Mouse (Mus musculus) midbrain, embryonic 13.5 days (tissue): ENCODE data around the gene Smpd3. TPM values are rescaled to one million over a fixed set of nuclear protein-coding genes. Genes with fewer than 3 reads are reported as not detected.

ENCODE experiments used
- ATAC-seq: fragments of 200-750 bp; cut with Nextera tagmentation; 2 replicates; pipeline ENCODE4 v1.8.0; 2017; ENCODE audit warnings: mild to moderate bottlenecking, moderate TSS enrichment, moderate library complexity
- H3K27ac ChIP-seq: fragments of 300-500 bp; sonication (generic); 2 replicates; pipeline ENCODE4 v1.5.1; 2015; ENCODE audit warnings: inconsistent platforms, mild to moderate bottlenecking, moderate library complexity
- H3K27me3 ChIP-seq: fragments of 300-500 bp; sonication (generic); 2 replicates; pipeline ENCODE4 v1.6.1; 2015; ENCODE audit warnings: mild to moderate bottlenecking, inconsistent platforms
- H3K36me3 ChIP-seq: fragments of 300-500 bp; sonication (generic); 2 replicates; pipeline ENCODE4 v1.6.1; 2015; ENCODE audit warnings: mild to moderate bottlenecking, inconsistent platforms
- H3K4me1 ChIP-seq: fragments of 300-500 bp; sonication (generic); replicated peaks from 2 replicates; pipeline ENCODE4 v1.6.1; 2015; ENCODE audit warnings: inconsistent platforms
- H3K4me2 ChIP-seq: fragments of 300-500 bp; sonication (generic); replicated peaks from 2 replicates; pipeline ENCODE4 v1.6.1; 2015; ENCODE audit warnings: moderate library complexity, mild to moderate bottlenecking, inconsistent platforms
- H3K4me3 ChIP-seq: fragments of 300-500 bp; sonication (generic); replicated peaks from 2 replicates; pipeline ENCODE4 v1.5.1; 2015; ENCODE audit warnings: mild to moderate bottlenecking, inconsistent platforms
- H3K9ac ChIP-seq: fragments of 300-500 bp; sonication (generic); replicated peaks from 2 replicates; pipeline ENCODE4 v1.6.1; 2015; ENCODE audit warnings: mild to moderate bottlenecking, inconsistent platforms
- H3K9me3 ChIP-seq: fragments of 300-500 bp; sonication (generic); 2 replicates; pipeline ENCODE4 v1.6.1; 2016; ENCODE audit warnings: mild to moderate bottlenecking, inconsistent platforms
- WGBS: fragments of 180-500 bp; shearing (Covaris S2); methylation state at CpG from one replicate; pipeline ENCODE4 v1.1.7; 2015; 5-methylcytosine and 5-hydroxymethylcytosine counted together
- polyA plus RNA-seq: library from polyadenylated mRNA; unstranded; fragments of >200 nt; fragmentation: Nextera tagmentation; extraction: Ambion mirVana; gene quantifications from 2 replicates; pipeline ENCODE4 v1.2.1, GENCODE M21; 2015

Gene Smpd3
- polyA plus RNA-seq, 1 experiment from 2014 or later: 45.3 TPM

DNA sequence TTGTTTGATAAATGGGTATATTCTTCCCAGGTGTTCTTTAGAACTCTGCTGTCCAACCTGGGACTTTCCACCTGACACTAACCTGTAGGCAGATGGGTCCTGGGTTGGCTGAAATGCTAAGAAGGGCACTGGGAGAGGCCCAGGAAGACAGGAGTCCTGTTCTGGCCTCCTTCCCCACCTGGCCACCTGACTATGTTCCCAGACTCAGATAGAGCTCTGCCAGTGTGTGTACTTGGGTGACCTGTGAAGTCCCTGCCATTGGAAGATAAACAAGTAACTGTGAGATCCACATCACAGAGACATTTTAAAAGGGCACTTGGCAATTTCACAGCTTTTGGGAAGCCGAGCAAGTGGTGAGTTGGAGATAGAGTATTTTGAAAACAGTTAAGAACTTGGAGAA lies 31.7 kb downstream of the Smpd3 start:
- H3K9ac ChIP-seq: no peak overlapping the region
- no peak overlapping the region for H3K4me2 ChIP-seq
- no peaks in the 10 kb centered on the region for H3K27me3 ChIP-seq
- 0 out of 2 replicates have a peak, but pooled peaks cover 6% of the 10 kb centered on the region for H3K36me3 ChIP-seq
- ATAC-seq: no peak
- H3K4me3 ChIP-seq: no peak overlapping the region
- H3K4me1 ChIP-seq: peaks cover 18% of the 10 kb centered on the region
- no peaks in the 10 kb centered on the region for H3K9me3 ChIP-seq
- 96% methylated on average over 1 of the region's 1 CpGs for WGBS
- no peak overlapping the region for H3K27ac ChIP-seq

DNA sequence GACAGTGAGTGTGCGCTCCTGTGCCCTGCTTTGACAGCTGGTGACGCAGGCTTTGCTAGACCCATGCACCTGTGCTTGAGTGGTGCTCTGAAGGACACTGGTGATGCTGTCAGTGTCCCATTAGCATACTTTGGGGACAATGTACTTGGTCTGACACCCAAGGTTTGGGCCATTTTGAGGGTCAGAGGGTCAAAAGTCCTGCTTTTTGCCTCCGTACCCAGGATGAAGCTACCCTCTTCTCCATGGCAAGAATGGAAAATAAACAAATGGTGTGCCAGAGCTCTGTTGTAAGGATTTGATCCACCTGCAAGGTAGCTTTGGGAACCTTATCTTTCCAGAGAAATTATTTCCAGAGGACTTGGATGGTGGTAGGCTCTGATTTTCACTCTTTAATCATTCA lies 32.5 kb downstream of the Smpd3 start:
- ATAC-seq: no peak
- Histone ChIP-seq H3K27me3 (no peaks in the 10 kb centered on the region), H3K9me3 (no peaks in the 10 kb centered on the region), H3K4me2 (no peak overlapping the region), H3K27ac (no peak overlapping the region), H3K36me3 (0 out of 2 replicates have a peak, but pooled peaks cover 6% of the 10 kb centered on the region), H3K4me1 (peaks cover 26% of the 10 kb centered on the region), H3K9ac (no peak overlapping the region), H3K4me3 (no peak overlapping the region)
- 95% methylated on average over 3 of the region's 3 CpGs for WGBS

DNA sequence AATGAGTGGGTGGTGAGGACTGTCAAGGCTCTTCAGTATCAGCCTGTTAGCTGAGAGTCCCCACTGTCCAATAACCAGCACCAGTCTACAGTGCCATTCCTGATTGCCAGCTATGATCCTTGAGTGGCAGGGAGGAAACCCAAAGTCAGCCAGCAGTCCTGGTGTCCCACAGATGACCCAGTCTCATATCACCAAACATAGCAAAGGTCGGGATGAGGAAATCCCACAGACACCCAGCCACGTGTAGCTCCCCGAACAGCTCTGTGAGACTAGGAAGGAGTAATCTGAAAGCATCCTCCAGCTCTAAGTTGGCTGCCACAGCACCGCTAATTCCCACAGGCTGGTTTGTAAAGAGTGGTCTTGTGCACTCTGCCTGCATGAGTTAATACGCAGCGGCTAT lies 33.5 kb downstream of the Smpd3 start:
- Histone ChIP-seq H3K9me3 (no peaks in the 10 kb centered on the region), H3K27ac (no peak overlapping the region), H3K9ac (no peak overlapping the region), H3K36me3 (0 out of 2 replicates have a peak, but pooled peaks cover 6% of the 10 kb centered on the region), H3K4me2 (no peak overlapping the region), H3K4me1 (peaks cover 28% of the 10 kb centered on the region), H3K4me3 (no peak overlapping the region), H3K27me3 (no peaks in the 10 kb centered on the region)
- no peak for ATAC-seq
- 88% methylated on average over 6 of the region's 6 CpGs for WGBS

DNA sequence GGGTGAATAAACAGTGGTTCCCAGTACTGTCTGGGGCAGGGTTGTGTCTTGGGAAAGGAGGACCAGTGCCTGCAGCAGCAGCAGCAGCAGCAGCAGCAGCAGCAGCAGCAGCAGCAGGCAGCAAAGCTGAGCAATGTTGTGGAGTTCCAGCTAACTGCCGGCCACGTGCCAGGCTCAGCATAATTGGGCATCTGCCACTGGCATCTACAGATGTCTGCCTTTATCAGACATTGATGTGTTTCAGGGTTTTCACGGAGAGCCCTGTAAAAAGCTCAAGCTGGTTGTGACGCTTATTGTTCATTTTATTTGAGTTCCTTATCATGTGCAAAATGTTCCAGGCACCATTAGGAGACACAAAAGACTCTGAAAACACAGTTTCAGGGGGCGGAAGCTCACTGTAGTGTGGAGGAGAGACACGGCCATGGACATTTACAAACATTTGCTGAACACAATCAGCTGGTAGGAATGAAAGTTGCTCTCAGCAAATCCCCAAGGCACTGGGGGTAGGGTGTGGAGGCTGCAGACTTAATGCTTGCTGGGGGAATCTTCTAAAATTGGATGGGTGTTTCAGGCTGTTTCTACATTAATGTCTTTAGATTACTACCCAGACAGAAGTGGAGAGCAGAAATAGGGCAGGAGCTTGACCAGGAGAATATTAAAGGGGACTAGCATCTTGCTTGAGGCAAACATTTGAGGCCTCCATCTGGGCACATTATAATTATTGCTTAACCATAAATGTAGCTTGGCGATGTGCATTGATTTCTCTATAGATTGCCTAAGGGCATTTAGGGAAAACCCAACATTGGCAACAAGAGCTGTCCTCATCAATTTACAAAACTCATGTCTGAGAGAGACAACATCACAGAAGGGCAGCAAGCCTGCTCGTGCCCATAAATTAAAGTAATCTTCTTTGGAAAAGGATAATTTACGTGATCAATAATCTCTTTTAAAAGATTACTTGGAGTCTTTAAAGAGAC lies 36.8 kb downstream of the Smpd3 start:
- peaks cover 22% of the 10 kb centered on the region for H3K4me1 ChIP-seq
- peak; percentile 58; the same call in 1 of the 2 replicates for ATAC-seq
- H3K36me3 ChIP-seq: no peaks in the 10 kb centered on the region
- H3K4me3 ChIP-seq: no peak overlapping the region
- no peaks in the 10 kb centered on the region for H3K27me3 ChIP-seq
- WGBS: 45% methylated on average over 9 of the region's 9 CpGs
- no peak overlapping the region for H3K9ac ChIP-seq
- 0 out of 2 replicates have a peak overlapping the region, but pooled peaks have one; percentile 11 for H3K4me2 ChIP-seq
- H3K27ac ChIP-seq: peak overlapping the region; percentile 41
- no peaks in the 10 kb centered on the region for H3K9me3 ChIP-seq

DNA sequence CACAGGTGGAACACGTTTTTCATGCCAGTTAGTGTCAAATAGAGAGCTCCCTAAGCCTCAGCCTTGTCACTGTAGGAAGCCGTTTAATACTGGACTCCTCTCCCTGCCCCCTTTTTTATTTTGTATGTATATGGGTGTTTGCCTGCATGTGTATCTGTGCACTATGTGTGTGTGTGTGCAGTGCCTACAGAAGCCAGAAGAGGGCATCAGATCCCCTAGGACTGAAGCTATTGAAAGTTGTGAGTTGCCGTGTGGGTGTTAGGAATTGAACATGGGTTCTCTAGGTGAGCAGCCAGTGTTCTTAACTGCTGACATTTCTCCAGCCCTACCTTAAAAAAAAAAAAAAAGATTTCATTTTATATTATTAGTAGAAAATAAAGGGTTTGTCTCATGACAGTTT lies 38.1 kb downstream of the Smpd3 start:
- 90% methylated on average over 3 of the region's 3 CpGs for WGBS
- no peak overlapping the region for H3K27ac ChIP-seq
- H3K4me1 ChIP-seq: peaks cover 22% of the 10 kb centered on the region
- no peaks in the 10 kb centered on the region for H3K9me3 ChIP-seq
- H3K4me2 ChIP-seq: no peak overlapping the region
- H3K9ac ChIP-seq: no peak overlapping the region
- no peaks in the 10 kb centered on the region for H3K36me3 ChIP-seq
- H3K27me3 ChIP-seq: no peaks in the 10 kb centered on the region
- no peak for ATAC-seq
- no peak overlapping the region for H3K4me3 ChIP-seq

DNA sequence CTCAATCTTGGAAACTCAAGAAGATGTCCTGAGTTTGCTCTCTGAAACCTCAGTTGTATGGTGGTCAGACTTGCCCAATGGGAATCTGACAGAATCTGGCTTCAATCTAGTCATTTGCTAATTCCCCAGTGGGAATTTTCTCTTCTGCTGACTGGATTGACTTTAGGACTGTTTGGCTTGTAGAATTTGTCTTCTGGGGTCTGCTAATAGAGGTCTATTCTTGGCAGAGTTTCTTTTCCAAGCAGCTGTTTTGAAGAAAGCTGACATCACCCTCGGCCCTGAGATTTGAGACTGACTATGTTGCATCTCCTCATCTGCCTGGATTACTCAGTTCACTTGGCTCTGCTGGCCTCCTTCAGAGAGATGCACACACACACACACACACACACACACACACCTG lies 38.9 kb downstream of the Smpd3 start:
- Histone ChIP-seq H3K27me3 (no peaks in the 10 kb centered on the region), H3K9me3 (no peaks in the 10 kb centered on the region), H3K4me1 (peaks cover 22% of the 10 kb centered on the region), H3K4me3 (no peak overlapping the region), H3K9ac (no peak overlapping the region), H3K27ac (no peak overlapping the region), H3K36me3 (no peaks in the 10 kb centered on the region), H3K4me2 (no peak overlapping the region)
- ATAC-seq: no peak
- 69% methylated on average over 1 of the region's 1 CpGs for WGBS

DNA sequence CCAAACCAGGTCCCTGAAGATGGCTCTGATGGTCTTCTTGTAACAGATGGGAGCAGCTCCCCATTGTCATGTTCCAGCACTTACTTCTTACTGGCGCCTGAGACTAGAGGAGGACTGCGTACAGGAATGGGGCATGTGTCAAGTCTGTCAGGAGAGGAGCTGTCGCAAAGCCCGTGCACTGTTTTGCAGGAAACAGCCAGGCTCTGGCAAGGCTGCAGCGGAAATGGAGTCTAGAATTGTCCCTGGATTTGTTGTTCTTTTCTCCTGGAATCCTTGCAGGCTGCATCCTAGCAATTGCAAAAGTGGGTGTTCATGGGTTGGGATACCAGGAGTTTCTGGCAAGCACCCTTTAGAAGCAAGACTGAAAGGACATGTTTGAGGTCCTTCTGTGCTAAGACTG lies 39.5 kb downstream of the Smpd3 start:
- Histone ChIP-seq H3K9ac (no peak overlapping the region), H3K36me3 (no peaks in the 10 kb centered on the region), H3K4me2 (no peak overlapping the region), H3K4me1 (peaks cover 22% of the 10 kb centered on the region), H3K4me3 (no peak overlapping the region), H3K27ac (no peak overlapping the region), H3K9me3 (no peaks in the 10 kb centered on the region), H3K27me3 (no peaks in the 10 kb centered on the region)
- no peak for ATAC-seq
- WGBS: 81% methylated on average over 5 of the region's 5 CpGs

DNA sequence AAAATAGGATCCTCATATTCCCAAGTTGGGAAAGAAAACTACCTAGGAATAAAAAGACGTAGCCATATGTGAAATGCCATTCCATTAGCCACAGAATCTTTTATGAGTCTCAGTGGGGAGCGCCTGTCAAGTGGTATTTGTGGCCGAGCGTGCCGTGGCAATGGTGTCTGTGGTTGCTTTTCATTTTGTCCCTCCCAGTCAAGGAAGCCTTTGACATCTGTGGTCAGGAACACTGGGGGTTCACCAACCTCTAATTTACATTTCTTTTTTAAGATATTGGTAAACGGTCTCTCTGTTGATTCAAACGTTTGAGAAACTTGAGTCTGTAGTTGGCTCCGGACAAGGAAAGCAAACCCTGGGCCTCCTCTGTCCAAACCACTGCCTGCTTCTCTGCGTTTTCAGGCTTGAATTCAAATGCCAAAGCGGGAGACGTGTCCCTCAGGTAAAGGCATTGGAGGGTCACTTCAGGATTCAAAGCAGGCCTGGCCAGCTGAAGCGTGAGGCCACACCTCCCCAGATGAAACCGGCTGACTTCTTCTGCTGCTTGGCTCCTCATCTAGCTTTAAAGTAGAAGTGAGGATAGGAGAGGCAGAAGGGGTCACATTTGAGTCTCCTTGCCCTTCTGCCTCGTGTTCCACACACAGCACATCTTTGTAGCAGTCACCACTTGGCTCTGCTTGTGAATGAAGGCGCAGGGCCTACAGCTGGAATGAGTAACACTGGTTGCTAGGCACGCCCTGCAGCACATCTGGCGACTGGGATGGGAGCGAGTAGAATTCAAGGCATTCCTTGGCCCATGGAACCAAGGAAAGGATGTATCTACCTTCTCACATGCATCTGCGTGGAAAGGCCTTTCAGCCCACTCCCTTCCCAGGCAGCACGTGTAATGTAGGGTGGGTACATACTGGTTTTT lies 45.0 kb downstream of the Smpd3 start:
- Histone ChIP-seq H3K9ac (no peak overlapping the region), H3K4me3 (no peak overlapping the region), H3K4me1 (peaks cover 11% of the 10 kb centered on the region; the same call in 1 of the 2 replicates), H3K4me2 (no peak overlapping the region), H3K27ac (no peak overlapping the region), H3K9me3 (no peaks in the 10 kb centered on the region), H3K36me3 (no peaks in the 10 kb centered on the region), H3K27me3 (no peaks in the 10 kb centered on the region)
- ATAC-seq: no peak
- 69% methylated on average over 20 of the region's 20 CpGs for WGBS

DNA sequence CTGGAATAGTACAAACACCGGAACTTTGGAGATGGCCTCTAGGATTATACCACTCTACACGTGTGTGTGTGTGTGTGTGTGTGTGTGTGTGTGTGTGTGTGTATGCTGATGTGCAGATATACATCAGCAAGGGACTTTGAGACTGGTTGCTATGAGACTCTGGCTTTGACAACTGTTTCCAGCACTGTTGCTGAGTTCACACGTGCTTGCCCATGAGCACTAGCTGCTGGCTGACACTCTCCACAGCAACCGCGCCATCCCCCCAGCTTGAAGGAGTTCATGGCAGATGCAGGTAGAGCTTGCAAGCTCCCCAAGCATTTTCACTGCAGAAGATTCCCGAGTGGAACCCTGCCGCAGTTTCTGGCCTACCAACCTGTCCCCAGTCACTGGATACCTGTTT lies 48.3 kb downstream of the Smpd3 start:
- no peak overlapping the region for H3K27ac ChIP-seq
- no peaks in the 10 kb centered on the region for H3K9me3 ChIP-seq
- no peak overlapping the region for H3K9ac ChIP-seq
- no peak overlapping the region for H3K4me2 ChIP-seq
- H3K36me3 ChIP-seq: peaks cover 8% of the 10 kb centered on the region
- WGBS: 65% methylated on average over 7 of the region's 7 CpGs
- no peaks in the 10 kb centered on the region for H3K27me3 ChIP-seq
- ATAC-seq: no peak
- H3K4me3 ChIP-seq: no peak overlapping the region
- H3K4me1 ChIP-seq: peaks cover 10% of the 10 kb centered on the region

DNA sequence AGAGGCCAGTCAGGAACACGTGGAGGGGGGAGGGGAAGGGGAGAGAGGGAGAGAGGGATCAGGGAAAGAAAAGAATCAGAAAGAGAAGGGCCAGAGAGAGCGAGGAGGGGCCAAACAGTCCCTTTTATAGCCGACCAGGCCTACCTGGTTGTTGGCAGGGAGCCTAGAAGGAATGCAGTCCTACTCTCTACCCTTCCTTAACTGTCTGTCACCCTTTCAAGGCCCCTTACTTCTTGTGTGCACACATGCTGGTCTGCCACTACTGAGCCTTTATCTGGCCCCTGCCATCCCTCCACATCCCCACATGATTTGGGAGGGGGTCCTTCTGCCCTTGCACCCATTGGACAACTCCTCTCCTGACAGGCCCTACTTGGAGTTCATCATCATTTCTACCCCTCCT lies 49.1 kb downstream of the Smpd3 start:
- Histone ChIP-seq H3K9me3 (no peaks in the 10 kb centered on the region), H3K9ac (no peak overlapping the region), H3K4me2 (no peak overlapping the region), H3K27ac (no peak overlapping the region), H3K4me1 (peaks cover 10% of the 10 kb centered on the region), H3K4me3 (no peak overlapping the region), H3K27me3 (no peaks in the 10 kb centered on the region), H3K36me3 (peaks cover 10% of the 10 kb centered on the region)
- no peak for ATAC-seq
- 51% methylated on average over 2 of the region's 3 CpGs for WGBS

DNA sequence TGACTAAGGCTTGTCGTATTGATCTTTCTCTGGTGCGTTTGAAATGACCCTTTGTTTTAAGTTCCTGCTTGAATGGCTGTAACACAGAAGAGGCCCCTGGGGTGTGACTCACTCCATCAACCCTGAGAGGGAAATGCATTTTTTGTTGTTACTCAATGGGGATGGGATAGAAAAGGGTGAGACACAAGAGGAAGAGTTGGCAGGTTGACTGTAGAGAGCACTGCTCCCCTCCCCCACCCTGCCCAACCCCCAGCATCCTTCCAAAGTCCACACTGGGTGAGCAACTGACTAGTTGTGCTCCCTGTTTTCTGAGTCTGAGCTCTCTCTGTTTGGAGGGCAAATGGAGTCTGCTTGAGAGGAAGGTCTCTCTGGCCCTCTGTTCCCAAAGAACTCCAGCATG lies 50.3 kb downstream of the Smpd3 start:
- no peak overlapping the region for H3K4me3 ChIP-seq
- no peak overlapping the region for H3K4me2 ChIP-seq
- H3K4me1 ChIP-seq: peaks cover 3% of the 10 kb centered on the region; the same call in 1 of the 2 replicates
- no peak overlapping the region for H3K27ac ChIP-seq
- peaks cover 20% of the 10 kb centered on the region for H3K36me3 ChIP-seq
- H3K27me3 ChIP-seq: no peaks in the 10 kb centered on the region
- WGBS: 25% methylated on average over 2 of the region's 2 CpGs
- no peaks in the 10 kb centered on the region for H3K9me3 ChIP-seq
- ATAC-seq: no peak
- no peak overlapping the region for H3K9ac ChIP-seq

DNA sequence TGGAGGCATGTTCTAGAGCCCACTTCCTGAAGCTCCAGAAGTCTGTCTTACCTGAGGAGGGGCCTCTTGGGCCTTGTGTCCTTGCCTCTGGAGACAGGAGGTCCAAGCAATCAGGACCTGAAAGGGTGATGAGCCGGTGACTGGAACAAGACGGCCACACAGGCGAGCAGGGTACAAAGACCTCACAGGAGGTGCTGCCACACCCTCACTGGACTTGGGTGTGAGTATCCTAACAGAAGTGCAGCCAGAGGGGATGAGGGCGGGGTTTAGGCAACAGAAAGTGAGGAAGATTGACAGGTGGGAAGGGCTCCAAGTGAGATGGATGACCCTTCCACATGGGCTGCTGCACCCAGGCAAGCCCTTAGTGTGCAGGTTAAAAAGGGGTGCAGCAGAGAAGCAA lies 56.9 kb downstream of the Smpd3 start:
- H3K9me3 ChIP-seq: no peaks in the 10 kb centered on the region

More for the DNA sequence above, 56.9 kb downstream of the Smpd3 start:
- Histone ChIP-seq H3K9ac (no peak overlapping the region), H3K27me3 (no peaks in the 10 kb centered on the region), H3K4me3 (no peak overlapping the region), H3K4me2 (no peak overlapping the region), H3K36me3 (peaks cover 42% of the 10 kb centered on the region), H3K4me1 (no peaks in the 10 kb centered on the region), H3K27ac (no peak overlapping the region)
- WGBS: 54% methylated on average over 4 of the region's 4 CpGs
- ATAC-seq: no peak
